Mouse (Mus musculus) cerebellum, postnatal 25 days (tissue): ENCODE results near the gene Inpp1.

Experiments
- DNase-seq, 2 experiments: peaks; one replicate each; pipeline ENCODE4 v3.0.0; 2021; ENCODE audit warnings: mixed read lengths in 2 of 2

Inpp1 gene

GRCm38 (mm10) chr1:52816910-52817812 is at the start of gene Inpp1:
Inpp1 (minus strand) TSS chr1:52817688.
- peak; percentile 91 to 93 for DNase-seq

- no peak for DNase-seq
Measured at GRCm38 (mm10) chr1:52866007-52866406, 48.5 kb upstream of the Inpp1 start.

- no peak for DNase-seq
Measured at GRCm38 (mm10) chr1:52864220-52864619, 46.7 kb upstream of the Inpp1 start.

GRCm38 (mm10) chr1:52855904-52856601 is 38.6 kb upstream of the Inpp1 start:
- no peak for DNase-seq

GRCm38 (mm10) chr1:52854029-52854428 is 36.5 kb upstream of the Inpp1 start:
- peak in 1 of 2 experiments; percentile 35 for DNase-seq

- no peak for DNase-seq
Measured at GRCm38 (mm10) chr1:52849422-52849821, 31.9 kb upstream of the Inpp1 start.

GRCm38 (mm10) chr1:52846556-52846955 is 29.1 kb upstream of the Inpp1 start:
- DNase-seq: no peak

GRCm38 (mm10) chr1:52844782-52845665 is 27.5 kb upstream of the Inpp1 start, which contains the start of gene Hibch:
Hibch (plus strand) TSS chr1:52844929.
- DNase-seq: peak; percentile 98 to 99

- no peak for DNase-seq
Measured at GRCm38 (mm10) chr1:52844354-52844753, 26.9 kb upstream of the Inpp1 start.

GRCm38 (mm10) chr1:52839099-52839498 is 21.6 kb upstream of the Inpp1 start:
- no peak for DNase-seq

GRCm38 (mm10) chr1:52817813-52818147 is 292 bp upstream of the Inpp1 start:
- no peak for DNase-seq

GRCm38 (mm10) chr1:52816232-52816891 is 1.1 kb downstream of the Inpp1 start:
- DNase-seq: peak; percentile 47 to 48

GRCm38 (mm10) chr1:52808456-52808855 is 9.0 kb downstream of the Inpp1 start:
- DNase-seq: no peak

- DNase-seq: no peak
Measured at GRCm38 (mm10) chr1:52805041-52805440, 12.4 kb downstream of the Inpp1 start.

- no peak for DNase-seq
Measured at GRCm38 (mm10) chr1:52802406-52802975, 15.0 kb downstream of the Inpp1 start.

- no peak for DNase-seq
Measured at GRCm38 (mm10) chr1:52801651-52802050, 15.8 kb downstream of the Inpp1 start.

- DNase-seq: no peak
Measured at GRCm38 (mm10) chr1:52800340-52800740, 17.1 kb downstream of the Inpp1 start.

- DNase-seq: peak; percentile 34 to 38
Measured at GRCm38 (mm10) chr1:52799772-52800171, 17.7 kb downstream of the Inpp1 start.

GRCm38 (mm10) chr1:52799056-52799726 is 18.3 kb downstream of the Inpp1 start:
- peak in 1 of 2 experiments; percentile 29 for DNase-seq

- peak in 1 of 2 experiments; percentile 37 for DNase-seq
Measured at GRCm38 (mm10) chr1:52795927-52796326, 21.6 kb downstream of the Inpp1 start.

GRCm38 (mm10) chr1:52793692-52794091 is 23.8 kb downstream of the Inpp1 start:
- no peak for DNase-seq
